Mouse (Mus musculus) midbrain, embryonic 14.5 days (tissue): ENCODE measurements around the gene Rere. TPM values are rescaled to one million over a fixed set of nuclear protein-coding genes. Genes with fewer than 3 reads are reported as not detected.

ENCODE experiments used
- ATAC-seq: fragments of 200-750 bp; cut with Nextera tagmentation; 2 replicates; pipeline ENCODE4 v1.8.0; 2017; ENCODE audit warnings: moderate number of reproducible peaks, moderate library complexity; ENCODE audit not compliant: low FRiP score, low TSS enrichment
- DNase-seq: peaks from one replicate; pipeline ENCODE4 v3.0.0-alpha.2; 2015
- H3K27ac ChIP-seq: fragments of 300-500 bp; sonication (generic); replicated peaks from 2 replicates; pipeline ENCODE4 v1.5.1; 2014; ENCODE audit warnings: mild to moderate bottlenecking, low read depth, low read length, moderate library complexity
- H3K27me3 ChIP-seq: fragments of 300-500 bp; sonication (generic); 2 replicates; pipeline ENCODE4 v1.6.1; 2014; ENCODE audit warnings: low read length, control low read depth, mixed read lengths; ENCODE audit not compliant: control insufficient read depth, insufficient read depth
- H3K36me3 ChIP-seq: fragments of 300-500 bp; sonication (generic); 2 replicates; pipeline ENCODE4 v1.6.1; 2014; ENCODE audit warnings: low read length, control low read depth; ENCODE audit not compliant: control insufficient read depth, insufficient read depth
- H3K4me1 ChIP-seq: fragments of 300-500 bp; sonication (generic); 2 replicates; pipeline ENCODE4 v1.6.1; 2014; ENCODE audit warnings: mild to moderate bottlenecking, antibody characterized with exemption, low read length, control low read depth; ENCODE audit not compliant: control insufficient read depth, insufficient read depth
- H3K4me2 ChIP-seq: fragments of 300-500 bp; sonication (generic); 2 replicates; pipeline ENCODE4 v1.6.1; 2014; ENCODE audit warnings: mild to moderate bottlenecking, low read length, moderate library complexity
- H3K4me3 ChIP-seq: fragments of 300-500 bp; sonication (generic); replicated peaks from 2 replicates; pipeline ENCODE4 v1.5.1; 2014; ENCODE audit warnings: low read depth, low read length
- H3K9ac ChIP-seq: fragments of 300-500 bp; sonication (generic); replicated peaks from 2 replicates; pipeline ENCODE4 v1.6.1; 2014; ENCODE audit warnings: mild to moderate bottlenecking, low read length, moderate library complexity
- H3K9me3 ChIP-seq: fragments of 300-500 bp; sonication (generic); 2 replicates; pipeline ENCODE4 v1.6.1; 2016; ENCODE audit warnings: low read length, control low read depth, mixed read lengths; ENCODE audit not compliant: control insufficient read depth
- WGBS: fragments of 180-500 bp; shearing (Covaris S2); extraction: QIAGEN DNeasy Blood & Tissue Kit; methylation state at CpG from one replicate; pipeline ENCODE4 v1.1.7; 2014; 5-methylcytosine and 5-hydroxymethylcytosine counted together
- polyA plus RNA-seq: library from polyadenylated mRNA; unstranded; fragments of >200 nt; fragmentation: Nextera tagmentation; extraction: Ambion mirVana; gene quantifications from 2 replicates; pipeline ENCODE4 v1.2.1, GENCODE M21; 2014

The Rere gene
- polyA plus RNA-seq, 1 experiment from 2014 or later: 48.6 TPM

DNA sequence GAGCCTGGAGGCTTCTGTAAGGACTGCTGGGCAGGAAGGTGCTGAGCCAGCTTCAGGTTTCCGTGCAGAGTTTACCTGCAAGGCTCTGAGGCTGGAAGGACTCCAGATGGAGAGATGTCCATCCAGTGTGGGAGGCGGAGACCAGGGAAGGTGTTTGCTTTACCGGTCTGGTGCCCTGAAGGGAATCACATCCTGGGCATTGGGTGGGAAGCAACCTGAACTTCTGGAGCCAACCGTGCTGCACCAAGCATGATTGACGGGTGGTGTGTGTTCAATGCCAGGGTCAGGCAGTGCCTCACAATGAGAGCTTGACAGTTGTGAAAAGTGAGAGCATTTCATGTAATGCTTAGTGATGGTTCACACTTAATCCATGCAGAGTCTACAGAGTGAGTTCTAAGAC lies 32.5 kb upstream of the Rere start:
- Histone ChIP-seq H3K4me3 (no peak overlapping the region), H3K4me2 (no peak overlapping the region), H3K9ac (no peak overlapping the region), H3K4me1 (peaks cover 19% of the 10 kb centered on the region), H3K27ac (no peak overlapping the region), H3K9me3 (no peaks in the 10 kb centered on the region), H3K36me3 (peaks cover 57% of the 10 kb centered on the region), H3K27me3 (no peaks in the 10 kb centered on the region)
- no peak for DNase-seq
- WGBS: 82% methylated on average over 5 of the region's 5 CpGs
- ATAC-seq: no peak

DNA sequence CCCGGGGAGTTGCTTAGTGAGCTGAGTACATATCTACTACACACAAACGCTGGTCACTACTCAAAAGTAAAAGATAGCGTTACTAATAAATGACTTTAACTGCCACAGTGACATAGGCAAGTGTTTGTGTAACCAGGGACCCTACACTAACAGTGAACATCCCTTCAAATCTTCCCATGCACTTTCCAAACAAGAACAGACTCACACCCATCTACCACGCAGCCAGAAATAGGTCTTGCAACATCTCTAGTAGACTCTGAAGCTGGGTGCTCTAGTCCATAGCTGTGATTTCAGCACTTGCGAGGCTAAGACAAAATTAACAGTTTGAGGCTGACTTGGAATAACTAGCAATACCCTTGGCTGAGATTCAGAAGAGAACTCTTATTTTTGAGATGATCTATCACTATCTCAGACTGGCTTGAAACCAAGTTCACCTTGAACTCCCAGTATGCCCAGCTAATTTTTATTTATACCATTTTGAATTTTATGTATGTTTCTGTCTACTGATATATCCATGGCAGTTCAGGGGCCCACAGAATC lies 31.6 kb upstream of the Rere start:
- no peaks in the 10 kb centered on the region for H3K9me3 ChIP-seq
- no peaks in the 10 kb centered on the region for H3K27me3 ChIP-seq
- WGBS: 83% methylated on average over 5 of the region's 5 CpGs
- no peak overlapping the region for H3K4me3 ChIP-seq
- H3K9ac ChIP-seq: no peak overlapping the region
- H3K36me3 ChIP-seq: peaks cover 48% of the 10 kb centered on the region
- H3K4me2 ChIP-seq: no peak overlapping the region
- peak overlapping the region; percentile 89; the same call in 1 of the 2 replicates for H3K27ac ChIP-seq
- peaks cover 19% of the 10 kb centered on the region for H3K4me1 ChIP-seq
- ATAC-seq (no peak), DNase-seq (no peak)

DNA sequence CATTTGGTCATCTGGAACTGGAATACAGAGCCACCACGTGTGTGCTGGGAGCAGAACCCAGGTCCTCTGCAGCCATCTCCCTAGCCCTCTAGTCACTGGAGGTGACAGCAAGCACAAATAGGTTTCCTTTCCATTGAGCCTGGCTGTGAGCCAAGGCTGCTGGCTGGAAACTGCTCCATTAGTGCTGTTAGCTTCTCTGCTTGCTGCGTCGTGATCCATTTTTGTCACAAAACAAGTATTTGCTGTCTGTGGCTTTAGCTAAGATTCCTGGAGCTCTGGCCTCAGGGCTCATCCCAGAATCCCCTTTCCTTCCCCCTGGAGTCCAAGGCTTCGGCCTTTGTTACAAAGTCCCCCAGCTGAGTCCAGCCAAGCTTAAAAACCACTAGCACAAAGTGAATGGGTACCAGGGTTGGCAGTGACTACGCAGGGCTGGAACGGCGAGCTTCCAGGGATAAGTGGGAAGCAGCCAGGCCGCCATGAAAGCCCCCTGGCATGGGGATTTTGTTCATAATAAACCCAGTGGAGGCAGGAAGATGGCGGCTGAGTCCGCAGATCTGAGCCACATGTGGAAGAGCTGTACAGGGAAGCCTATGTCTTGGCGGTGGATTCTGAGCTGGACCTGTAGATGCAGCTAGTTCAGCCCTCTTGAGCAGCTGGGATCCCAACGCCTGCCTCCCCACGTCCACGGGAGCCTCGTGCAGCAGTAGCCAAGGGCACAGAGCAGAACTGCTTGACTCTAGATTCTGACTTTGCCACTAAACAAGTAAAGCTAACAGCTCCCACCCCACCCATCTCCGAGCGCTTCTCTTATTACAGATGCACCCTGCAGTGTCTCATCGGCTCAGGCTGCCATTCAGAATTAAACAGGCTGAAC lies 30.7 kb upstream of the Rere start:
- peak overlapping the region; percentile 29; the same call in 1 of the 2 replicates for H3K9ac ChIP-seq
- peak; percentile 78 for DNase-seq
- no peak for ATAC-seq
- peaks cover 40% of the 10 kb centered on the region for H3K36me3 ChIP-seq
- no peak overlapping the region for H3K4me3 ChIP-seq
- H3K27ac ChIP-seq: peak overlapping the region; percentile 89
- no peaks in the 10 kb centered on the region for H3K9me3 ChIP-seq
- WGBS: 18% methylated on average over 18 of the region's 18 CpGs
- H3K27me3 ChIP-seq: no peaks in the 10 kb centered on the region
- H3K4me1 ChIP-seq: peaks cover 23% of the 10 kb centered on the region
- H3K4me2 ChIP-seq: peak overlapping the region; percentile 22; the same call in 1 of the 2 replicates

DNA sequence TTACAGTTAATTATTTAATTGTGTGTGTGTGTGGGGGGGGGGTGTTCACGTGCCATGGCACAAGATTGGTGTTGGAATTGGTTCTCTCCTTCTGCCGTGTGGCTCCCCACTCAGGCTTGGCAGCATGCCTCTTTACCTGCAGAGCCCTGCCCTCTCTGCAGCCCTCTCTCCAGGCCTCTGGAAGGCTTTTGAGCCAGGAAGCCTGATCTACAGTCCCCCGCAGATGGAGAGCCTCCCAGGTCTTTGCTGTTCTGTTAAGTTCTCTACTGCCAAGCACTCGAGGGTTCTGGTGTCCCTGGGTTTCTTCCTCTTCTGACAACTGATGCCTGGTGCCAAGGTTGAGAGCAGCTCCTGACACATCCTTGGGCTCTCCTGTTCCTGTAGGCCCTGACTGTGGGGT lies 27.0 kb upstream of the Rere start:
- H3K27ac ChIP-seq: peak overlapping the region; percentile 45
- no peaks in the 10 kb centered on the region for H3K9me3 ChIP-seq
- H3K27me3 ChIP-seq: no peaks in the 10 kb centered on the region
- H3K4me3 ChIP-seq: no peak overlapping the region
- 69% methylated on average over 4 of the region's 4 CpGs for WGBS
- H3K9ac ChIP-seq: no peak overlapping the region
- peaks cover 7% of the 10 kb centered on the region for H3K36me3 ChIP-seq
- ATAC-seq: no peak
- H3K4me2 ChIP-seq: no peak overlapping the region
- peaks cover 32% of the 10 kb centered on the region for H3K4me1 ChIP-seq
- no peak for DNase-seq

DNA sequence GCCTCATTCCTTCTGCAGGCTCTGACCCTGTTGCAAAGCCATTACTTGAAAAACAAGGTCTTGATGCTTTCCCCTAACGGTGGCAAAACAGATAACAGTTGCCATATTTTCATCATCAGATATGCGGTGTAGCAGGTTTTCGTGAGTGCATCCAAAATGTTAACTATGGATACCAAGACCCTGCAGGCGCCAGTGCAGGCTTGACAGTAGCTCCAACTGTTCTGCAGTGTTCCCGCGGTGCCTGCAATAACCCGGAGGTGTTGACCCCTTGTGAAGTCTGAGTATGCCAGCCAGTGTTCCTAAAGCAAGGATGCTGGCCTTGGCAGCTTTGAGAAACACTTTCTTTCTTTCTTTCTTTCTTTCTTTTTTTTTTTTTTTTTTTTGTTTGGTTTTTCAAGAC lies 26.3 kb upstream of the Rere start:
- Histone ChIP-seq H3K4me1 (peaks cover 32% of the 10 kb centered on the region), H3K27me3 (no peaks in the 10 kb centered on the region), H3K27ac (no peak overlapping the region), H3K9me3 (no peaks in the 10 kb centered on the region), H3K9ac (no peak overlapping the region; the same call in 1 of the 2 replicates), H3K36me3 (no peaks in the 10 kb centered on the region; the same call in 1 of the 2 replicates), H3K4me3 (no peak overlapping the region), H3K4me2 (no peak overlapping the region)
- WGBS: 79% methylated on average over 7 of the region's 7 CpGs
- DNase-seq (no peak), ATAC-seq (no peak)

DNA sequence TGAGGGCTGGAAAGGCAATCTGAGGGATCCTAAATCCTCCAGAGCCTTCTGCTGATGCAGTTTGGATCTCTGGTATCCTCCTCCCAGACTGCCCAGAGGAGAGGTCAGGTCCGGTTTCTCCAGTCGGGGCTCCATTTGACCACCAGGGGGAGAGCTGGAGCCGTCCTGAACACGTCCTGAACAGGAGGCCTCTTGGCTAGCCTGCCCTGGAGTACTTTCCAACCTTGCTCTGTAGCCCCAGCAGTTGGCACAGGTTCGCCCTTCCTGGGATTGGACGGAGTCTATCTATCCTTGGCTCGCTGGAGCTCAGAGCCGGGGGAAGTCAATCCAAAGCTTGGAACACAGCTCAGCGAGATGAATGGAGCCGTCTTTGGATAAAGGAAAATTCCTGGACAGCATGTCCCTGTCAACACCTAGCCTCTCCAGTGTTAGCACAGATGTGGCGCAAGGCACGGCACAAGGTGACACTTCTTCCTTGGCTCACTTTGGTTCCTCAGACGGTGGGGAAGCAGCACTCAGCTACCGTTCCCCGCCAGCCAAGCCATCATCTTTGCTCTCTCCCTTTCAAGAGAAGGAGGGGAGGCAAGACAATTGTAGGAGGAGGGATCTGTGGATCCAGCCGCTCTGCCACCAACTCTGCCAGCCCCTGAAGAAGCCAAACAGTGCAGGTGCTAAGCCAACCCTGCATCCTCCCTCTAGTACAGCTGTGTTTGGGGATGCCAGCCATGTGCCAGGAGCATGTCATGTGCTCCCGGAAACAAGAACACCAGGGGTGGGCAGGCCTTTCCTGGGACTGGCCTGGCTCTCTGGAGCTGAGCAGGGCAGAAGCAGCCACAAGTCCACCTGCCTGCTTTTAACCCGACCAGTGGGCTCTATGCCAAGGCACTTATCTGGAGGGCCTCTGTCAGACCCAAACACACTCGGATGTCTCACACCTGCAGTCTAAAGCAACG lies 23.9 kb upstream of the Rere start:
- 0 out of 2 replicates have a peak, but pooled peaks cover 13% of the 10 kb centered on the region for H3K4me1 ChIP-seq
- H3K27me3 ChIP-seq: no peaks in the 10 kb centered on the region
- no peak overlapping the region for H3K4me3 ChIP-seq
- peak overlapping the region; percentile 32 for H3K27ac ChIP-seq
- 54% methylated on average over 20 of the region's 20 CpGs for WGBS
- H3K9me3 ChIP-seq: no peaks in the 10 kb centered on the region
- no peak overlapping the region; the same call in 1 of the 2 replicates for H3K4me2 ChIP-seq
- ATAC-seq (peak; percentile 34; the same call in 1 of the 2 replicates), DNase-seq (peak; percentile 89)
- no peaks in the 10 kb centered on the region for H3K36me3 ChIP-seq
- H3K9ac ChIP-seq: 0 out of 2 replicates have a peak overlapping the region, but pooled peaks have one; percentile 23

DNA sequence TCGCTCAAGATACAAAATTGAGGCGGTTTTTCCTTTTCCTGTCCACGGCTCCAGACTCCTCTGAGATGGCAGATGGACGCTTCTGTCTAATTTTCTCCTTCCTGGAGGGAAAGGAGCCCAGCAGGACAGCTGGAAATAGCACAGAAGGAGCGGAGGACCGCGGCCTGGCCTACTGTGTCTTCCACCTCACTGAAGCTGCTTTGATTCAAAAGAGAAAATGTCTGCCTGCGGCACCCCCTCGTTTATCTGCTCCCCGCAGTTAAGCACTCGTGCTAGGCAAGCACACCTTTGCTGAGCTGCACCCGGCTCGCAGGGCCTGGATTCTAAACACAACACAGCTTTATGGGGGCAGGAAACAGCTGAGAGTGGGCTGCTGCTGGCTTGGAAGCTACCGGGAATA lies 23.1 kb upstream of the Rere start:
- H3K36me3 ChIP-seq: no peaks in the 10 kb centered on the region
- no peaks in the 10 kb centered on the region for H3K27me3 ChIP-seq
- DNase-seq (no peak), ATAC-seq (no peak)
- H3K4me1 ChIP-seq: 0 out of 2 replicates have a peak, but pooled peaks cover 13% of the 10 kb centered on the region
- H3K9ac ChIP-seq: no peak overlapping the region
- no peak overlapping the region; the same call in 1 of the 2 replicates for H3K4me2 ChIP-seq
- WGBS: 72% methylated on average over 14 of the region's 14 CpGs
- no peaks in the 10 kb centered on the region for H3K9me3 ChIP-seq
- peak overlapping the region; percentile 2 for H3K27ac ChIP-seq
- no peak overlapping the region for H3K4me3 ChIP-seq

DNA sequence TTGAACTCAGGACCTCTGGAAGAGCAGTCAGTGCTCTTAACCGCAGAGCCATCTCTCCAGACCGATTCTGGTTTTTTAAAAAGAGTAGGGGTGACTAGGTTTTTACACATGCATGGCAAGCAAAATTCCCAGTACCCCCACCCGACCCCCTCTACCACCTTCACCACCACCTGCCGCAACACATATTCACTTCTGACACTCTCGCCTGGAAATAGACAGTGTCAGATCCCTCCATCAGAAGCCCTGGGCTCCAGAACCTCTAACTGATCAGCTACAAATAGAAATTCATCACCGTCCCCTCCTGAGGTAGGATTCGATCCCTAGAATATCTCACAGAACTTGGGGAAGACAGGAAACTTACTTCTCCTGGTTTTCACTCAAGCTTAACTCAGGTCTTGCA lies 21.9 kb upstream of the Rere start:
- Histone ChIP-seq H3K4me3 (no peak overlapping the region), H3K36me3 (no peaks in the 10 kb centered on the region), H3K9me3 (no peaks in the 10 kb centered on the region), H3K4me2 (no peak overlapping the region), H3K27ac (no peak overlapping the region), H3K4me1 (0 out of 2 replicates have a peak, but pooled peaks cover 13% of the 10 kb centered on the region), H3K9ac (no peak overlapping the region), H3K27me3 (no peaks in the 10 kb centered on the region)
- WGBS: 95% methylated on average over 7 of the region's 7 CpGs
- no peak for ATAC-seq
- DNase-seq: no peak
